Mouse (Mus musculus): ENCODE data around the gene Tm4sf5. TPM values are rescaled to one million over a fixed set of nuclear protein-coding genes. Genes with fewer than 3 reads are reported as not detected.

Tm4sf5 gene
- polyA plus RNA-seq, 1 experiment from 2014 or later: not detected

GRCm38 (mm10) chr11:70499566-70500475, 5.2 kb upstream of the Tm4sf5 start:
- Histone ChIP-seq H3K27ac (replicated peaks; ENCODE audit: low read depth, low read length) (no peak overlapping the region), H3K27me3 (ENCODE audit: control insufficient read depth, insufficient read depth, low read length) (no peaks in the 10 kb centered on the region), H3K4me1 (ENCODE audit: control insufficient read depth, insufficient read depth, low read length) (no peaks in the 10 kb centered on the region), H3K4me2 (ENCODE audit: low read depth, low read length) (no peak overlapping the region), H3K9me3 (replicated peaks; ENCODE audit: control insufficient read depth, low read length) (no peaks in the 10 kb centered on the region), H3K36me3 (replicated peaks; ENCODE audit: control insufficient read depth, insufficient read depth, low read depth, low read length) (no peaks in the 10 kb centered on the region), H3K4me3 (ENCODE audit: low read depth, low read length) (no peak overlapping the region), H3K9ac (replicated peaks; ENCODE audit: low read length) (no peak overlapping the region)
- 74% methylated on average over 14 of the region's 14 CpGs for WGBS
- ATAC-seq (replicated peaks; ENCODE audit: insufficient number of reproducible peaks, low FRiP score, low TSS enrichment, low read depth) (no peak), DNase-seq (ENCODE audit: low spot score) (no peak)

- no peaks in the 10 kb centered on the region for H3K4me1 ChIP-seq (ENCODE audit: control insufficient read depth, insufficient read depth, low read length)
- H3K36me3 ChIP-seq (replicated peaks; ENCODE audit: control insufficient read depth, insufficient read depth, low read depth, low read length): no peaks in the 10 kb centered on the region
- H3K27me3 ChIP-seq (ENCODE audit: control insufficient read depth, insufficient read depth, low read length): no peaks in the 10 kb centered on the region
- no peak overlapping the region for H3K4me2 ChIP-seq (ENCODE audit: low read depth, low read length)
- WGBS: 94% methylated on average over 1 of the region's 1 CpGs
- no peaks in the 10 kb centered on the region for H3K9me3 ChIP-seq (replicated peaks; ENCODE audit: control insufficient read depth, low read length)
- H3K9ac ChIP-seq (replicated peaks; ENCODE audit: low read length): no peak overlapping the region
- DNase-seq (ENCODE audit: low spot score): no peak
- no peak overlapping the region for H3K4me3 ChIP-seq (ENCODE audit: low read depth, low read length)
- H3K27ac ChIP-seq (replicated peaks; ENCODE audit: low read depth, low read length): no peak overlapping the region
- no peak for ATAC-seq (replicated peaks; ENCODE audit: insufficient number of reproducible peaks, low FRiP score, low TSS enrichment, low read depth)
Measured at GRCm38 (mm10) chr11:70500476-70500812, 4.6 kb upstream of the Tm4sf5 start.

- 67% methylated on average over 3 of the region's 3 CpGs for WGBS
- H3K27ac ChIP-seq (replicated peaks; ENCODE audit: low read depth, low read length): no peak overlapping the region
- H3K9ac ChIP-seq (replicated peaks; ENCODE audit: low read length): no peak overlapping the region
- H3K27me3 ChIP-seq (ENCODE audit: control insufficient read depth, insufficient read depth, low read length): no peaks in the 10 kb centered on the region
- no peaks in the 10 kb centered on the region for H3K36me3 ChIP-seq (replicated peaks; ENCODE audit: control insufficient read depth, insufficient read depth, low read depth, low read length)
- no peak overlapping the region for H3K4me2 ChIP-seq (ENCODE audit: low read depth, low read length)
- ATAC-seq (replicated peaks; ENCODE audit: insufficient number of reproducible peaks, low FRiP score, low TSS enrichment, low read depth) (no peak), DNase-seq (ENCODE audit: low spot score) (no peak)
- H3K4me3 ChIP-seq (ENCODE audit: low read depth, low read length): no peak overlapping the region
- no peaks in the 10 kb centered on the region for H3K9me3 ChIP-seq (replicated peaks; ENCODE audit: control insufficient read depth, low read length)
- H3K4me1 ChIP-seq (ENCODE audit: control insufficient read depth, insufficient read depth, low read length): no peaks in the 10 kb centered on the region
Measured at GRCm38 (mm10) chr11:70502018-70502417, 3.0 kb upstream of the Tm4sf5 start.

- Histone ChIP-seq H3K4me1 (ENCODE audit: control insufficient read depth, insufficient read depth, low read length) (0 out of 2 replicates have a peak, but pooled peaks cover 2% of the 10 kb centered on the region), H3K27me3 (ENCODE audit: control insufficient read depth, insufficient read depth, low read length) (no peaks in the 10 kb centered on the region), H3K9me3 (replicated peaks; ENCODE audit: control insufficient read depth, low read length) (no peaks in the 10 kb centered on the region), H3K4me2 (ENCODE audit: low read depth, low read length) (no peak overlapping the region), H3K9ac (replicated peaks; ENCODE audit: low read length) (no peak overlapping the region), H3K4me3 (ENCODE audit: low read depth, low read length) (no peak overlapping the region), H3K27ac (replicated peaks; ENCODE audit: low read depth, low read length) (no peak overlapping the region), H3K36me3 (replicated peaks; ENCODE audit: control insufficient read depth, insufficient read depth, low read depth, low read length) (no peaks in the 10 kb centered on the region)
- ATAC-seq (replicated peaks; ENCODE audit: insufficient number of reproducible peaks, low FRiP score, low TSS enrichment, low read depth): no peak
- DNase-seq (ENCODE audit: low spot score): peak; percentile 72
- 30% methylated on average over 4 of the region's 4 CpGs for WGBS
Measured at GRCm38 (mm10) chr11:70506385-70506784, 1.3 kb downstream of the Tm4sf5 start.

GRCm38 (mm10) chr11:70506962-70507515, 2.0 kb downstream of the Tm4sf5 start:
- no peaks in the 10 kb centered on the region for H3K36me3 ChIP-seq (replicated peaks; ENCODE audit: control insufficient read depth, insufficient read depth, low read depth, low read length)
- H3K4me2 ChIP-seq (ENCODE audit: low read depth, low read length): no peak overlapping the region
- ATAC-seq (replicated peaks; ENCODE audit: insufficient number of reproducible peaks, low FRiP score, low TSS enrichment, low read depth) (no peak), DNase-seq (ENCODE audit: low spot score) (no peak)
- no peaks in the 10 kb centered on the region for H3K9me3 ChIP-seq (replicated peaks; ENCODE audit: control insufficient read depth, low read length)
- 0 out of 2 replicates have a peak, but pooled peaks cover 2% of the 10 kb centered on the region for H3K4me1 ChIP-seq (ENCODE audit: control insufficient read depth, insufficient read depth, low read length)
- WGBS: 71% methylated on average over 7 of the region's 7 CpGs
- H3K9ac ChIP-seq (replicated peaks; ENCODE audit: low read length): no peak overlapping the region
- H3K4me3 ChIP-seq (ENCODE audit: low read depth, low read length): no peak overlapping the region
- H3K27ac ChIP-seq (replicated peaks; ENCODE audit: low read depth, low read length): no peak overlapping the region
- no peaks in the 10 kb centered on the region for H3K27me3 ChIP-seq (ENCODE audit: control insufficient read depth, insufficient read depth, low read length)

GRCm38 (mm10) chr11:70509753-70510564, 4.9 kb downstream of the Tm4sf5 start:
- WGBS: 10% methylated on average over 19 of the region's 19 CpGs
- ATAC-seq (replicated peaks; ENCODE audit: insufficient number of reproducible peaks, low FRiP score, low TSS enrichment, low read depth): 0 out of 2 replicates have a peak, but pooled peaks have one; percentile 44
- no peak overlapping the region for H3K9ac ChIP-seq (replicated peaks; ENCODE audit: low read length)
- no peaks in the 10 kb centered on the region for H3K9me3 ChIP-seq (replicated peaks; ENCODE audit: control insufficient read depth, low read length)
- H3K27ac ChIP-seq (replicated peaks; ENCODE audit: low read depth, low read length): no peak overlapping the region
- H3K27me3 ChIP-seq (ENCODE audit: control insufficient read depth, insufficient read depth, low read length): no peaks in the 10 kb centered on the region
- no peak overlapping the region for H3K4me3 ChIP-seq (ENCODE audit: low read depth, low read length)
- 0 out of 2 replicates have a peak, but pooled peaks cover 2% of the 10 kb centered on the region for H3K4me1 ChIP-seq (ENCODE audit: control insufficient read depth, insufficient read depth, low read length)
- H3K4me2 ChIP-seq (ENCODE audit: low read depth, low read length): peak overlapping the region; percentile 16; the same call in 1 of the 2 replicates
- DNase-seq (ENCODE audit: low spot score): peak; percentile 72
- no peaks in the 10 kb centered on the region for H3K36me3 ChIP-seq (replicated peaks; ENCODE audit: control insufficient read depth, insufficient read depth, low read depth, low read length)

GRCm38 (mm10) chr11:70511242-70511641, 6.2 kb downstream of the Tm4sf5 start:
- whole genome bisulfite sequencing: 69% methylated on average over 2 of the region's 2 CpGs

More at GRCm38 (mm10) chr11:70511242-70511641, 6.2 kb downstream of the Tm4sf5 start:
- Histone ChIP-seq H3K4me2 (ENCODE audit: low read depth, low read length) (no peak overlapping the region), H3K4me3 (ENCODE audit: low read depth, low read length) (no peak overlapping the region), H3K27ac (replicated peaks; ENCODE audit: low read depth, low read length) (no peak overlapping the region), H3K9ac (replicated peaks; ENCODE audit: low read length) (no peak overlapping the region), H3K27me3 (ENCODE audit: control insufficient read depth, insufficient read depth, low read length) (no peaks in the 10 kb centered on the region), H3K36me3 (replicated peaks; ENCODE audit: control insufficient read depth, insufficient read depth, low read depth, low read length) (no peaks in the 10 kb centered on the region), H3K9me3 (replicated peaks; ENCODE audit: control insufficient read depth, low read length) (no peaks in the 10 kb centered on the region), H3K4me1 (ENCODE audit: control insufficient read depth, insufficient read depth, low read length) (0 out of 2 replicates have a peak, but pooled peaks cover 2% of the 10 kb centered on the region)
- DNase-seq (ENCODE audit: low spot score): no peak
- no peak for ATAC-seq (replicated peaks; ENCODE audit: insufficient number of reproducible peaks, low FRiP score, low TSS enrichment, low read depth)

Data from embryonic facial prominence, embryonic 11.5 days (tissue).